Mouse (Mus musculus) myocyte (in vitro differentiated cells): ENCODE measurements around the gene Olfr1313.
"Not testable (repeated sequence)": the region's sequence is repeated elsewhere in the genome, so short reads cannot be mapped to it uniquely, and the experiment has no call there.

Experiments used
- CEBPB ChIP-seq: IDR thresholded peaks from 2 replicates; pipeline ENCODE4 v1.6.1; 2011; ENCODE audit warnings: mild to moderate bottlenecking, moderate library complexity; ENCODE audit not compliant: poor library complexity, insufficient read depth, severe bottlenecking
- E2F4 ChIP-seq: IDR thresholded peaks from one replicate; pipeline ENCODE4 v1.6.1; 2011; ENCODE audit warnings: mild to moderate bottlenecking, control low read depth, moderate library complexity; ENCODE audit not compliant: insufficient read depth
- POLR2A ChIP-seq: IDR thresholded peaks from one replicate; pipeline ENCODE4 v1.6.1; 2011; ENCODE audit warnings: low read depth, mild to moderate bottlenecking, control low read depth, moderate library complexity; ENCODE audit not compliant: insufficient read length
- REST ChIP-seq: IDR thresholded peaks from one replicate; pipeline ENCODE4 v1.6.1; 2011; ENCODE audit warnings: mild to moderate bottlenecking, control low read depth, moderate library complexity; ENCODE audit not compliant: insufficient read depth, insufficient read length
- USF1 ChIP-seq: IDR thresholded peaks from one replicate; pipeline ENCODE4 v1.6.1; 2011; ENCODE audit warnings: low read depth, mild to moderate bottlenecking, control low read depth, moderate library complexity

GRCm38 (mm10) chr2:112026971-112027370, 50.7 kb downstream of the Olfr1313 start:
- not testable (repeated sequence) for TF ChIP-seq POLR2A, USF1, REST, CEBPB, E2F4
